Mouse (Mus musculus): ENCODE measurements around the gene Arcn1. TPM values are rescaled to one million over a fixed set of nuclear protein-coding genes. Genes with fewer than 3 reads are reported as not detected.

Arcn1 gene
- polyA plus RNA-seq, 1 experiment from 2014 or later, result 223 TPM

- peaks cover 61% of the 10 kb centered on the region for H3K36me3 ChIP-seq
- no peak overlapping the region for H3K4me3 ChIP-seq
- WGBS, result 81% methylated on average over 6 of the region's 6 CpGs
- no peaks in the 10 kb centered on the region for H3K9me3 ChIP-seq
- no peak for ATAC-seq (ENCODE audit: insufficient number of reproducible peaks, low FRiP score, low TSS enrichment, low read depth)
- H3K27me3 ChIP-seq, result no peaks in the 10 kb centered on the region
- H3K4me2 ChIP-seq, result no peak overlapping the region
- H3K9ac ChIP-seq, result no peak overlapping the region
- H3K27ac ChIP-seq, result no peak overlapping the region
- peaks cover 42% of the 10 kb centered on the region for H3K4me1 ChIP-seq
Observed at GRCm38 (mm10) chr9:44716997-44717821, 50.4 kb downstream of the Arcn1 start.

GRCm38 (mm10) chr9:44715705-44716362 lies 51.8 kb downstream of the Arcn1 start:
- Histone ChIP-seq H3K36me3 (peaks cover 75% of the 10 kb centered on the region), H3K4me1 (peaks cover 41% of the 10 kb centered on the region), H3K27me3 (no peaks in the 10 kb centered on the region), H3K27ac (no peak overlapping the region), H3K9me3 (no peaks in the 10 kb centered on the region), H3K9ac (no peak overlapping the region), H3K4me2 (no peak overlapping the region), H3K4me3 (no peak overlapping the region)
- 93% methylated on average over 29 of the region's 29 CpGs for WGBS
- no peak for ATAC-seq (ENCODE audit: insufficient number of reproducible peaks, low FRiP score, low TSS enrichment, low read depth)

GRCm38 (mm10) chr9:44715109-44715508 lies 52.5 kb downstream of the Arcn1 start:
- Histone ChIP-seq H3K27ac (no peak overlapping the region), H3K9ac (no peak overlapping the region), H3K9me3 (no peaks in the 10 kb centered on the region), H3K4me2 (no peak overlapping the region), H3K4me3 (no peak overlapping the region), H3K4me1 (peaks cover 37% of the 10 kb centered on the region), H3K27me3 (no peaks in the 10 kb centered on the region), H3K36me3 (peaks cover 82% of the 10 kb centered on the region)
- ATAC-seq (ENCODE audit: insufficient number of reproducible peaks, low FRiP score, low TSS enrichment, low read depth), result no peak
- 88% methylated on average over 17 of the region's 17 CpGs for WGBS

GRCm38 (mm10) chr9:44713574-44713973 lies 54.1 kb downstream of the Arcn1 start:
- peaks cover 39% of the 10 kb centered on the region for H3K4me1 ChIP-seq
- no peak overlapping the region for H3K27ac ChIP-seq
- peaks cover 85% of the 10 kb centered on the region for H3K36me3 ChIP-seq
- H3K27me3 ChIP-seq, result no peaks in the 10 kb centered on the region
- H3K9me3 ChIP-seq, result no peaks in the 10 kb centered on the region
- no peak overlapping the region for H3K9ac ChIP-seq
- no peak overlapping the region for H3K4me3 ChIP-seq
- 67% methylated on average over 2 of the region's 2 CpGs for WGBS
- no peak overlapping the region for H3K4me2 ChIP-seq
- no peak for ATAC-seq (ENCODE audit: insufficient number of reproducible peaks, low FRiP score, low TSS enrichment, low read depth)

- H3K4me2 ChIP-seq, result no peak overlapping the region
- ATAC-seq (ENCODE audit: insufficient number of reproducible peaks, low FRiP score, low TSS enrichment, low read depth), result no peak
- H3K27ac ChIP-seq, result no peak overlapping the region
- no peaks in the 10 kb centered on the region for H3K27me3 ChIP-seq
- no peaks in the 10 kb centered on the region for H3K9me3 ChIP-seq
- peaks cover 44% of the 10 kb centered on the region for H3K4me1 ChIP-seq
- no peak overlapping the region for H3K9ac ChIP-seq
- 86% methylated on average over 6 of the region's 6 CpGs for WGBS
- peaks cover 81% of the 10 kb centered on the region for H3K36me3 ChIP-seq
- no peak overlapping the region for H3K4me3 ChIP-seq
Observed at GRCm38 (mm10) chr9:44713080-44713479, 54.6 kb downstream of the Arcn1 start.

- Histone ChIP-seq H3K27ac (no peak overlapping the region), H3K4me1 (peaks cover 53% of the 10 kb centered on the region), H3K36me3 (peaks cover 76% of the 10 kb centered on the region), H3K4me2 (no peak overlapping the region), H3K9me3 (no peaks in the 10 kb centered on the region), H3K9ac (no peak overlapping the region), H3K27me3 (no peaks in the 10 kb centered on the region), H3K4me3 (no peak overlapping the region)
- ATAC-seq (ENCODE audit: insufficient number of reproducible peaks, low FRiP score, low TSS enrichment, low read depth), result no peak
- 67% methylated on average over 17 of the region's 17 CpGs for WGBS
Observed at GRCm38 (mm10) chr9:44711602-44712001, 56.0 kb downstream of the Arcn1 start.

- H3K27ac ChIP-seq, result no peak overlapping the region
- no peak for ATAC-seq (ENCODE audit: insufficient number of reproducible peaks, low FRiP score, low TSS enrichment, low read depth)
- no peak overlapping the region for H3K4me2 ChIP-seq
- H3K36me3 ChIP-seq, result peaks cover 76% of the 10 kb centered on the region
- no peak overlapping the region for H3K4me3 ChIP-seq
- H3K4me1 ChIP-seq, result peaks cover 53% of the 10 kb centered on the region
- H3K27me3 ChIP-seq, result no peaks in the 10 kb centered on the region
- H3K9me3 ChIP-seq, result no peaks in the 10 kb centered on the region
- H3K9ac ChIP-seq, result no peak overlapping the region
- 69% methylated on average over 5 of the region's 5 CpGs for WGBS
Observed at GRCm38 (mm10) chr9:44710213-44710612, 57.4 kb downstream of the Arcn1 start.

- Histone ChIP-seq H3K4me2 (no peak overlapping the region), H3K4me3 (no peak overlapping the region), H3K36me3 (peaks cover 77% of the 10 kb centered on the region), H3K9ac (no peak overlapping the region), H3K27ac (0 out of 2 replicates have a peak overlapping the region, but pooled peaks have one; percentile 22), H3K9me3 (no peaks in the 10 kb centered on the region), H3K4me1 (peaks cover 53% of the 10 kb centered on the region), H3K27me3 (no peaks in the 10 kb centered on the region)
- ATAC-seq (ENCODE audit: insufficient number of reproducible peaks, low FRiP score, low TSS enrichment, low read depth), result no peak
- WGBS, result 61% methylated on average over 2 of the region's 2 CpGs
Observed at GRCm38 (mm10) chr9:44709600-44709999, 58.0 kb downstream of the Arcn1 start.

- H3K36me3 ChIP-seq, result peaks cover 77% of the 10 kb centered on the region
- ATAC-seq (ENCODE audit: insufficient number of reproducible peaks, low FRiP score, low TSS enrichment, low read depth), result no peak; the same call in 1 of the 2 replicates
Observed at GRCm38 (mm10) chr9:44708925-44709324, 58.7 kb downstream of the Arcn1 start.

GRCm38 (mm10) chr9:44708429-44708765 lies 59.2 kb downstream of the Arcn1 start:
- 5% methylated on average over 24 of the region's 24 CpGs for whole genome bisulfite sequencing
- ATAC-seq (ENCODE audit: insufficient number of reproducible peaks, low FRiP score, low TSS enrichment, low read depth), result peak; percentile 81
- no peaks in the 10 kb centered on the region for H3K27me3 ChIP-seq
- H3K36me3 ChIP-seq, result peaks cover 78% of the 10 kb centered on the region
- no peaks in the 10 kb centered on the region for H3K9me3 ChIP-seq
- peaks cover 49% of the 10 kb centered on the region for H3K4me1 ChIP-seq
- peak overlapping the region; percentile 74 for H3K4me2 ChIP-seq
- H3K27ac ChIP-seq, result peak overlapping the region; percentile 82
- H3K9ac ChIP-seq, result peak overlapping the region; percentile 42; the same call in 1 of the 2 replicates
- H3K4me3 ChIP-seq, result peak overlapping the region; percentile 43

More at GRCm38 (mm10) chr9:44708925-44709324, 58.7 kb downstream of the Arcn1 start:
- Histone ChIP-seq H3K27me3 (no peaks in the 10 kb centered on the region), H3K27ac (peak overlapping the region; percentile 54), H3K9me3 (no peaks in the 10 kb centered on the region), H3K4me2 (peak overlapping the region; percentile 74), H3K4me1 (peaks cover 53% of the 10 kb centered on the region), H3K4me3 (peak overlapping the region; percentile 43), H3K9ac (peak overlapping the region; percentile 42; the same call in 1 of the 2 replicates)
- 19% methylated on average over 6 of the region's 6 CpGs for WGBS

GRCm38 (mm10) chr9:44707749-44708428 lies 59.8 kb downstream of the Arcn1 start:
- WGBS, result 21% methylated on average over 28 of the region's 28 CpGs
- Histone ChIP-seq H3K36me3 (peaks cover 78% of the 10 kb centered on the region), H3K4me2 (peak overlapping the region; percentile 74), H3K9me3 (no peaks in the 10 kb centered on the region), H3K4me1 (peaks cover 45% of the 10 kb centered on the region), H3K27me3 (no peaks in the 10 kb centered on the region), H3K9ac (peak overlapping the region; percentile 42; the same call in 1 of the 2 replicates), H3K4me3 (peak overlapping the region; percentile 43), H3K27ac (peak overlapping the region; percentile 82)
- no peak; the same call in 1 of the 2 replicates for ATAC-seq (ENCODE audit: insufficient number of reproducible peaks, low FRiP score, low TSS enrichment, low read depth)

- no peaks in the 10 kb centered on the region for H3K27me3 ChIP-seq
- WGBS, result 91% methylated on average over 5 of the region's 5 CpGs
- no peak overlapping the region for H3K9ac ChIP-seq
- no peaks in the 10 kb centered on the region for H3K4me1 ChIP-seq
- H3K4me3 ChIP-seq, result no peak overlapping the region
- H3K36me3 ChIP-seq, result peaks cover 98% of the 10 kb centered on the region
- ATAC-seq (ENCODE audit: insufficient number of reproducible peaks, low FRiP score, low TSS enrichment, low read depth), result no peak
- no peaks in the 10 kb centered on the region for H3K9me3 ChIP-seq
- H3K4me2 ChIP-seq, result no peak overlapping the region
- H3K27ac ChIP-seq, result no peak overlapping the region
Observed at GRCm38 (mm10) chr9:44699730-44700129, 67.9 kb downstream of the Arcn1 start.

Data from limb, embryonic 15.5 days (tissue).